10 mouse cellular contexts compared by ENCODE assay signal in the genomic region with DNA sequence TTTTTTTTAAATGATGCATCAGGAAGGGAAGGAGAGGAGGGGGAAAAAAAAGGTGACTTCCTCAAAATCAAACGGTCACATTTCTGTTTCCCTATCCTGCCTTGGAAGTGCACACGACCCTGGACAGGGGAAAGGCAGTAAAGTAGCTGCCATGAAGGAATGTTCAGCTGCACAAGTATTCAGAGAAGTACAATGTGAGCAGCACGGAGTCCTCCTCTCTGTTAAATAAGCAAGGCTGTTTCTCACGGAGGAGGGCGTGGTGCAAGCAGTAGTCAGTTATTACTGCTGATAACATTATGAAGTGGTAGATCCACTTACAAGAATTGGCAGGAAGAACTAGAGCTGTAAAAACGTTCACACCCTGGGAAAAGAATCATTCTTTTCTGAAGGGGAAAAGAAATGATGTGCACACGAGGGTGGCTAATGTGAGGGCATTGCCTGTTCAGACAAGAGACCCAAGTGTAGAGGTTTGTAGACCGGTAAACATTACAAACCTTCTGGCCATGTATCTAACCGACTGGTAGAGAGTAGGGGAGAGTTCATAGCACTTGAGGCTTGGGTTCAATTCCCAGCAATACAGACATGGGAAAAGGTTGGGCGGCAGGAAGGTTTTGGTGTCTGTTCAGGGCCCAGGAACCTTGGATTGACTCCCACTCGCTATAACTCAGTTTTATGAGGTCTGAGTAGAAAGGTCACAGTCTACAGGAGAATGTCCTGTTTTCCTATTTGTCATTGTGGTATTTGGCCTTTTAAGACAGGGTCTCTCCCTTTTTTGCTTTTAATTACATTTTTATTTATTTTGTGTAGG. TPM values are rescaled to one million over a fixed set of nuclear protein-coding genes. Genes with fewer than 3 reads are reported as not detected.
DNase-seq lines count a peak whose midpoint lies in the region; ATAC-seq and TF ChIP-seq lines count a peak whose summit lies in the region.
"Had no signal": no experiment of that assay in that cellular context is flagged by ENCODE, and none has a peak within 500 bp of the region (broad histone marks: within the 10 kb centered on the region; RNA-seq: fewer than 3 reads in every experiment).

No protein-coding gene starts in this region.

- whole genome bisulfite sequencing in lung, embryonic 16.5 days = 35% methylated on average over 11 of the region's 11 CpGs
- WGBS in cerebellum, adult 2 months = 80% methylated on average over 11 of the region's 11 CpGs

- intact Hi-C loops in gastrocnemius, postnatal 14 days (cut with DNase I; ENCODE audit: low total_unique reads) = no loop called here

- no peak overlapping the region for H3K4me2 ChIP-seq in lung, embryonic 16.5 days (ENCODE audit: low read depth, low read length)
- H3K4me2 ChIP-seq: midbrain, embryonic 13.5 days had no signal

- H3K9ac ChIP-seq in lung, embryonic 16.5 days (ENCODE audit: low read length) = no peak overlapping the region
- H3K9ac ChIP-seq: midbrain, embryonic 13.5 days had no signal

- TF ChIP-seq POLR2A in cerebellum, adult 2 months (IDR thresholded peaks at IDR 0.05; ENCODE audit: borderline replicate concordance, insufficient read depth, low read length) = no peak

- H3K4me1 ChIP-seq in lung, embryonic 16.5 days (replicated peaks; ENCODE audit: control insufficient read depth, insufficient read depth, low read length) = peaks cover 10% of the 10 kb centered on the region; the same call in 1 of the 2 replicates
- H3K4me1 ChIP-seq in cerebellum, adult 2 months (ENCODE audit: control insufficient read depth, insufficient read depth, low read length) = no peaks in the 10 kb centered on the region
- H3K4me1 ChIP-seq: midbrain, embryonic 13.5 days had no signal

- H3K4me3 ChIP-seq in lung, embryonic 16.5 days (ENCODE audit: low read length) = no peak overlapping the region
- H3K4me3 ChIP-seq in cerebellum, adult 2 months (replicated peaks; ENCODE audit: insufficient read depth, low read depth, low read length) = no peak overlapping the region
- H3K4me3 ChIP-seq: midbrain, embryonic 13.5 days had no signal

- no peaks in the 10 kb centered on the region for H3K36me3 ChIP-seq in lung, embryonic 16.5 days (ENCODE audit: control insufficient read depth, insufficient read depth, low read length)
- H3K36me3 ChIP-seq: midbrain, embryonic 13.5 days had no signal

- H3K27me3 ChIP-seq in lung, embryonic 16.5 days (ENCODE audit: control insufficient read depth, insufficient read depth, low read depth, low read length) = no peaks in the 10 kb centered on the region
- H3K27me3 ChIP-seq in cerebellum, adult 2 months (ENCODE audit: control insufficient read depth, insufficient read depth, low read length) = no peaks in the 10 kb centered on the region
- H3K27me3 ChIP-seq: midbrain, embryonic 13.5 days had no signal

- ATAC-seq in lung, embryonic 16.5 days (ENCODE audit: low read depth) = peak; percentile 90
- ATAC-seq: hindbrain, embryonic 16.5 days; midbrain, embryonic 13.5 days had no signal

- no peak for TF ChIP-seq CTCF in cerebellum, adult 2 months (IDR thresholded peaks at IDR 0.05; ENCODE audit: borderline replicate concordance, insufficient read depth, low read depth, low read length)

- peak overlapping the region; percentile 89 for H3K27ac ChIP-seq in lung, embryonic 16.5 days (ENCODE audit: low read length)
- no peak overlapping the region for H3K27ac ChIP-seq in cerebellum, adult 2 months (ENCODE audit: insufficient read depth, low read length)
- H3K27ac ChIP-seq: midbrain, embryonic 13.5 days had no signal

- H3K9me3 ChIP-seq in lung, embryonic 16.5 days (ENCODE audit: control insufficient read depth, low read length) = no peaks in the 10 kb centered on the region
- H3K9me3 ChIP-seq: midbrain, embryonic 13.5 days had no signal

- peak; percentile 60 for DNase-seq in adrenal gland, adult 2 months
- DNase-seq in adrenal gland, adult 18-20 months (ENCODE audit: low spot score in 2 of 2) = no peak
- peak; percentile 32 for DNase-seq in urinary bladder, postnatal 14 days (ENCODE audit: low spot score)
- no peak for DNase-seq in urinary bladder, postnatal 4 days (ENCODE audit: low spot score in 2 of 2)
- DNase-seq in gastrocnemius, postnatal 14 days = no peak
- DNase-seq in urinary bladder, postnatal 36 days (ENCODE audit: low spot score in 2 of 2) = no peak
- DNase-seq in cerebellum, adult 2 months = no peak

RNA-seq across cellular contexts. Expression of gene Iqgap1, which starts 1.7 kb away (rescaled TPM):
- total RNA-seq in adrenal gland, adult 2 months (2021) = 10 to 100 TPM; 84.8 to 88.4 TPM
- 15.7 and 19.1 TPM in 2 replicates for polyA plus RNA-seq in adrenal gland, adult 2 months (2012; rRNA removed)
- total RNA-seq in adrenal gland, adult 18-20 months (2021) = 10 to 100 TPM; 73.6 to 79.1 TPM
- 136 and 141 TPM in 2 replicates for polyA plus RNA-seq in lung, embryonic 16.5 days (2015; fragmentation: Nextera tagmentation; extraction: Ambion mirVana)
- 10 to 100 TPM; 28.9 to 36.1 TPM for total RNA-seq in gastrocnemius, postnatal 14 days (2021)
- polyA plus RNA-seq in cerebellum, adult 2 months (2012; rRNA removed) = 21.0 and 21.5 TPM in 2 replicates

RNA-seq across cellular contexts. Expression of gene Zscan2, which starts 36.6 kb away (rescaled TPM):
- total RNA-seq in adrenal gland, adult 2 months (2021) = 1 to 10 TPM; 4.6 to 6.6 TPM
- 4.0 and 4.4 TPM in 2 replicates for polyA plus RNA-seq in adrenal gland, adult 2 months (2012; rRNA removed)
- 1 to 10 TPM; 4.7 to 5.3 TPM for total RNA-seq in adrenal gland, adult 18-20 months (2021)
- 1.9 and 2.3 TPM in 2 replicates for polyA plus RNA-seq in lung, embryonic 16.5 days (2015; fragmentation: Nextera tagmentation; extraction: Ambion mirVana)
- 1 to 10 TPM; 1.5 to 2.8 TPM for total RNA-seq in gastrocnemius, postnatal 14 days (2021)
- polyA plus RNA-seq in cerebellum, adult 2 months (2012; rRNA removed) = 8.6 and 10.2 TPM in 2 replicates

Comparison
In these comparisons a context has a peak if more than half of its experiments do, and no peak if none do; other contexts are left out.
1. DNase-seq: peak in adrenal gland, adult 2 months (single experiment) and urinary bladder, postnatal 14 days (single experiment); none in adrenal gland, adult 18-20 months (0 of 2), urinary bladder, postnatal 4 days (0 of 2), gastrocnemius, postnatal 14 days (single experiment), urinary bladder, postnatal 36 days (0 of 2) and cerebellum, adult 2 months (0 of 2).